Mouse (Mus musculus): Measurements from ENCODE around the gene Tpk1. TPM values are rescaled to one million over a fixed set of nuclear protein-coding genes. Genes with fewer than 3 reads are reported as not detected.

Gene Tpk1
- total and polyA plus RNA-seq, 3 experiments: 3.5 to 12.6 TPM; not detected in 1

- DNase-seq (ENCODE audit: low read depth, low spot score): no peak
- Histone ChIP-seq H3K9ac (ENCODE audit: control insufficient read depth, low read depth, low read length, poor library complexity, severe bottlenecking) (no peak overlapping the region), H3K79me2 (ENCODE audit: control insufficient read depth, insufficient read depth, low read length, poor library complexity) (no peaks in the 10 kb centered on the region), H3K36me3 (ENCODE audit: control insufficient read depth in 1 of 2, insufficient read depth in 2 of 2, low read length in 2 of 2) (no peaks in the 10 kb centered on the region), H3K27ac (ENCODE audit: control insufficient read depth, low read depth, low read length) (no peak overlapping the region), H3K27me3 (ENCODE audit: control insufficient read depth in 1 of 2, insufficient read depth in 2 of 2, low read length in 2 of 2) (no peaks in the 10 kb centered on the region), H3K4me1 (ENCODE audit: control insufficient read depth in 1 of 2, insufficient read depth in 2 of 2, low read length in 2 of 2) (no peaks in the 10 kb centered on the region), H3K4me3 (ENCODE audit: control insufficient read depth in 1 of 2, insufficient read depth in 1 of 2, low read depth in 2 of 2, low read length in 2 of 2) (no peak overlapping the region), H3K9me3 (replicated peaks; ENCODE audit: insufficient read depth, low read length) (no peaks in the 10 kb centered on the region)
- TF ChIP-seq NRF1 (IDR thresholded peaks at IDR 0.05; ENCODE audit: insufficient read depth, low read depth, low read length, poor library complexity, severe bottlenecking) (no peak), MXI1 (IDR thresholded peaks at IDR 0.05; ENCODE audit: low read depth, low read length) (no peak), HCFC1 (IDR thresholded peaks at IDR 0.05; ENCODE audit: low read depth, low read length) (no peak), ETS1 (IDR thresholded peaks at IDR 0.05; ENCODE audit: low read depth, low read length) (no peak), BHLHE40 (IDR thresholded peaks at IDR 0.05; ENCODE audit: borderline replicate concordance, low read depth, low read length) (no peak), SMC3 (IDR thresholded peaks at IDR 0.05; ENCODE audit: low read depth, low read length) (no peak), EP300 (IDR thresholded peaks at IDR 0.05; ENCODE audit: low read depth in 1 of 2, low read length in 2 of 2) (no peak), POLR2AphosphoS5 (IDR thresholded peaks at IDR 0.05; ENCODE audit: borderline replicate concordance, low read depth, low read length) (no peak), ZNF384 (IDR thresholded peaks at IDR 0.05; ENCODE audit: low read depth, low read length) (no peak), MEF2A (IDR thresholded peaks at IDR 0.05; ENCODE audit: extremely low read depth, insufficient replicate concordance, low read depth, low read length, poor library complexity, severe bottlenecking) (no peak), ZKSCAN1 (IDR thresholded peaks at IDR 0.05; ENCODE audit: low read depth, low read length) (no peak), MYC (IDR thresholded peaks at IDR 0.05; ENCODE audit: low read depth, low read length) (no peak), CTCF (IDR thresholded peaks at IDR 0.05 in 2 of 3, conservative IDR thresholded peaks at IDR 0.05 in 1 of 3; ENCODE audit: control insufficient read depth in 1 of 3, insufficient read depth in 1 of 3, low read depth in 2 of 3, low read length in 3 of 3, poor library complexity in 1 of 3, severe bottlenecking in 1 of 3) (no peak), E2F4 (IDR thresholded peaks at IDR 0.05; ENCODE audit: borderline replicate concordance, low read depth, low read length) (no peak), NELFE (IDR thresholded peaks at IDR 0.05; ENCODE audit: low read depth, low read length) (no peak), TCF12 (IDR thresholded peaks at IDR 0.05; ENCODE audit: low read depth, low read length) (no peak), RAD21 (IDR thresholded peaks at IDR 0.05; ENCODE audit: low read depth, low read length) (no peak)
These were observed 328.6 kb downstream of the Tpk1 start for GRCm38 (mm10) chr6:43337491-43337961.

- Histone ChIP-seq H3K27me3 (ENCODE audit: control insufficient read depth in 1 of 2, insufficient read depth in 2 of 2, low read length in 2 of 2) (no peaks in the 10 kb centered on the region), H3K79me2 (ENCODE audit: control insufficient read depth, insufficient read depth, low read length, poor library complexity) (no peaks in the 10 kb centered on the region), H3K9me3 (replicated peaks; ENCODE audit: insufficient read depth, low read length) (no peaks in the 10 kb centered on the region), H3K27ac (ENCODE audit: control insufficient read depth, low read depth, low read length) (no peak overlapping the region), H3K4me3 (ENCODE audit: control insufficient read depth in 1 of 2, insufficient read depth in 1 of 2, low read depth in 2 of 2, low read length in 2 of 2) (no peak overlapping the region), H3K36me3 (ENCODE audit: control insufficient read depth in 1 of 2, insufficient read depth in 2 of 2, low read length in 2 of 2) (no peaks in the 10 kb centered on the region), H3K9ac (ENCODE audit: control insufficient read depth, low read depth, low read length, poor library complexity, severe bottlenecking) (no peak overlapping the region), H3K4me1 (ENCODE audit: control insufficient read depth in 1 of 2, insufficient read depth in 2 of 2, low read length in 2 of 2) (no peaks in the 10 kb centered on the region)
- peak; percentile 35 for DNase-seq (ENCODE audit: low read depth, low spot score)
- TF ChIP-seq CTCF (IDR thresholded peaks at IDR 0.05 in 2 of 3, conservative IDR thresholded peaks at IDR 0.05 in 1 of 3; ENCODE audit: control insufficient read depth in 1 of 3, insufficient read depth in 1 of 3, low read depth in 2 of 3, low read length in 3 of 3, poor library complexity in 1 of 3, severe bottlenecking in 1 of 3): peak in 1 of 3 experiments; percentile 39; a peak in 2 of 6 replicates
- no peak for TF ChIP-seq POLR2AphosphoS2 (IDR thresholded peaks at IDR 0.05; ENCODE audit: low read length)
- TF ChIP-seq GABPA (IDR thresholded peaks at IDR 0.05; ENCODE audit: low read depth, low read length): no peak
- peak; percentile 34 for TF ChIP-seq SMC3 (IDR thresholded peaks at IDR 0.05; ENCODE audit: low read depth, low read length)
- no peak for TF ChIP-seq MAFK (IDR thresholded peaks at IDR 0.05; ENCODE audit: borderline replicate concordance, low read depth, low read length)
- no peak for TF ChIP-seq MYC (IDR thresholded peaks at IDR 0.05; ENCODE audit: low read depth, low read length)
- TF ChIP-seq POLR2A (IDR thresholded peaks at IDR 0.05; ENCODE audit: control insufficient read depth in 1 of 2, insufficient read depth in 1 of 2, low read depth in 1 of 2, low read length in 2 of 2, poor library complexity in 1 of 2): no peak
- no peak for TF ChIP-seq ELF1 (IDR thresholded peaks at IDR 0.05; ENCODE audit: low read depth, low read length)
- no peak for TF ChIP-seq POLR2AphosphoS5 (IDR thresholded peaks at IDR 0.05; ENCODE audit: borderline replicate concordance, low read depth, low read length)
- TF ChIP-seq ZMIZ1 (IDR thresholded peaks at IDR 0.05; ENCODE audit: low read depth, low read length): no peak
- TF ChIP-seq USF2 (IDR thresholded peaks at IDR 0.05; ENCODE audit: borderline replicate concordance in 1 of 2, insufficient read depth in 1 of 2, low read depth in 1 of 2, low read length in 2 of 2): no peak
- no peak for TF ChIP-seq CHD2 (IDR thresholded peaks at IDR 0.05; ENCODE audit: low read length)
- no peak for TF ChIP-seq KAT2A (conservative IDR thresholded peaks at IDR 0.05; ENCODE audit: low read depth, low read length)
- TF ChIP-seq ZC3H11A (IDR thresholded peaks at IDR 0.05; ENCODE audit: low read depth, low read length): peak; percentile 22; the same call in 1 of the 2 replicates
- TF ChIP-seq MAX (IDR thresholded peaks at IDR 0.05; ENCODE audit: low read length): no peak
- no peak for TF ChIP-seq EP300 (IDR thresholded peaks at IDR 0.05; ENCODE audit: low read depth in 1 of 2, low read length in 2 of 2)
- TF ChIP-seq E2F4 (IDR thresholded peaks at IDR 0.05; ENCODE audit: borderline replicate concordance, low read depth, low read length): no peak
- TF ChIP-seq JUND (IDR thresholded peaks at IDR 0.05; ENCODE audit: low read depth, low read length): no peak
These were observed 330.4 kb downstream of the Tpk1 start for GRCm38 (mm10) chr6:43335619-43336234.
